Mouse (Mus musculus): ENCODE data around the gene Axl.

Axl gene

GRCm38 (mm10) chr7:25793679-25794078 is 5.2 kb upstream of the Axl start:
- no peak for DNase-seq (ENCODE audit: low read depth, low spot score)

GRCm38 (mm10) chr7:25792966-25793365 is 4.5 kb upstream of the Axl start:
- peak; percentile 28 for DNase-seq (ENCODE audit: low read depth, low spot score)

- peak; percentile 60 for DNase-seq (ENCODE audit: low read depth, low spot score)
These were observed 2.1 kb upstream of the Axl start for GRCm38 (mm10) chr7:25790615-25791014.

GRCm38 (mm10) chr7:25789129-25789440 is 580 bp upstream of the Axl start:
- DNase-seq (ENCODE audit: low read depth, low spot score): no peak

- peak; percentile 51 for DNase-seq (ENCODE audit: low read depth, low spot score)
These were observed 867 bp downstream of the Axl start for GRCm38 (mm10) chr7:25787456-25788219.

GRCm38 (mm10) chr7:25786974-25787373 is 1.5 kb downstream of the Axl start:
- no peak for DNase-seq (ENCODE audit: low read depth, low spot score)

GRCm38 (mm10) chr7:25785752-25786151 is 2.8 kb downstream of the Axl start:
- no peak for DNase-seq (ENCODE audit: low read depth, low spot score)

GRCm38 (mm10) chr7:25784808-25785207 is 3.7 kb downstream of the Axl start:
- DNase-seq (ENCODE audit: low read depth, low spot score): no peak

GRCm38 (mm10) chr7:25783746-25784145 is 4.8 kb downstream of the Axl start:
- DNase-seq (ENCODE audit: low read depth, low spot score): peak; percentile 60

- peak; percentile 51 for DNase-seq (ENCODE audit: low read depth, low spot score)
These were observed 5.8 kb downstream of the Axl start for GRCm38 (mm10) chr7:25782744-25783143.

- peak; percentile 88 for DNase-seq (ENCODE audit: low read depth, low spot score)
These were observed 6.4 kb downstream of the Axl start for GRCm38 (mm10) chr7:25781937-25782610.

GRCm38 (mm10) chr7:25781321-25781936 is 7.1 kb downstream of the Axl start:
- DNase-seq (ENCODE audit: low read depth, low spot score): peak; percentile 71

- peak; percentile 84 for DNase-seq (ENCODE audit: low read depth, low spot score)
These were observed 7.8 kb downstream of the Axl start for GRCm38 (mm10) chr7:25780753-25781152.

- no peak for DNase-seq (ENCODE audit: low read depth, low spot score)
These were observed 8.5 kb downstream of the Axl start for GRCm38 (mm10) chr7:25780021-25780420.

- no peak for DNase-seq (ENCODE audit: low read depth, low spot score)
These were observed 20.3 kb downstream of the Axl start for GRCm38 (mm10) chr7:25768229-25768628.

- no peak for DNase-seq (ENCODE audit: low read depth, low spot score)
These were observed 22.4 kb downstream of the Axl start for GRCm38 (mm10) chr7:25766108-25766507.

- DNase-seq (ENCODE audit: low read depth, low spot score): no peak
These were observed 24.3 kb downstream of the Axl start for GRCm38 (mm10) chr7:25764221-25764620.

- no peak for DNase-seq (ENCODE audit: low read depth, low spot score)
These were observed 24.8 kb downstream of the Axl start for GRCm38 (mm10) chr7:25763678-25764077.

- DNase-seq (ENCODE audit: low read depth, low spot score): peak; percentile 19
These were observed 27.2 kb downstream of the Axl start for GRCm38 (mm10) chr7:25761354-25761753.

GRCm38 (mm10) chr7:25756011-25756410 is 32.5 kb downstream of the Axl start:
- DNase-seq (ENCODE audit: low read depth, low spot score): peak; percentile 90

- DNase-seq (ENCODE audit: low read depth, low spot score): no peak
These were observed 33.1 kb downstream of the Axl start for GRCm38 (mm10) chr7:25755468-25755833.

- peak; percentile 97 for DNase-seq (ENCODE audit: low read depth, low spot score)
These were observed 33.6 kb downstream of the Axl start, which contains the start of gene Hnrnpul1 for GRCm38 (mm10) chr7:25754738-25755467. Hnrnpul1 (minus strand) TSS chr7:25754757.

All from 3T3-L1 (cell line).